Mouse (Mus musculus): ENCODE measurements around the gene Pfn1. TPM values are rescaled to one million over a fixed set of nuclear protein-coding genes. Genes with fewer than 3 reads are reported as not detected.
A peak's percentile ranks its signal among the peaks of the same experiment; 100 is the strongest.

Pfn1 gene
- 1,070 and 1,131 TPM in 2 replicates for polyA plus RNA-seq (2016; fragmentation: Nextera tagmentation; extraction: Ambion mirVana)

GRCm38 (mm10) chr11:70654198-70654922 lies at the start of gene Pfn1:
TSS of gene Pfn1 (minus strand) at chr11:70654644.
- peak within 1 kb of the TSS; percentile 98 for H3K27ac ChIP-seq
- peaks cover 44% of the 10 kb centered on the region for H3K4me1 ChIP-seq
- peaks cover 3% of the 10 kb centered on the region; the same call in 1 of the 2 replicates for H3K27me3 ChIP-seq
- peak within 1 kb of the TSS; percentile 96 for H3K4me2 ChIP-seq
- WGBS, result under 1% methylated on average over 56 of the region's 61 CpGs
- peaks cover 32% of the 10 kb centered on the region for H3K36me3 ChIP-seq (replicated peaks)
- peak within 1 kb of the TSS; percentile 97 for H3K9ac ChIP-seq
- H3K4me3 ChIP-seq (replicated peaks), result peak within 1 kb of the TSS; percentile 98
- H3K9me3 ChIP-seq, result no peaks in the 10 kb centered on the region
- ATAC-seq (ENCODE audit: low FRiP score), result peak; percentile 49

DNA sequence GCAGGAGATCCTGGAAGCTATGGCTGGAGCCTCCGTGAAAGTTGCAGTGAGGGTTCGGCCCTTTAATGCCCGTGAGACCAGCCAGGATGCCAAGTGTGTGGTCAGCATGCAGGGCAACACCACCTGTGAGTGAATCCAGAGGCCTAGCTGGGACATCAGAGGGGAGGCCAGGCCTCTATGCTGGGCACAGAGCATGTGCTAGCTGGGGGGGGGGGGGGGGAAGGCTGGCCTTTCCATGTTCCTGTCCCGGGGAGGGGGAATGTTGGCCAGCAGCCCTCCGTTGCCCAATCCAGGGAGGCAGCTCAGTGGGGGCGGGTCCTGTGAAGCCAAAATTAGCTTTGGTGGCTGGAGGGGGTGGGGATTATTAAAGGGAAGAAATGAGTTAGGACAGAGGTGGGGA lies 48.3 kb upstream of the Pfn1 start:
- peaks cover 45% of the 10 kb centered on the region for H3K36me3 ChIP-seq (replicated peaks)
- no peak overlapping the region for H3K4me3 ChIP-seq (replicated peaks)
- 78% methylated on average over 6 of the region's 6 CpGs for WGBS
- no peak for ATAC-seq (ENCODE audit: low FRiP score)
- no peak overlapping the region for H3K27ac ChIP-seq
- H3K9me3 ChIP-seq, result no peaks in the 10 kb centered on the region
- H3K4me1 ChIP-seq, result peaks cover 28% of the 10 kb centered on the region
- no peak overlapping the region for H3K4me2 ChIP-seq
- peak overlapping the region; percentile 39; the same call in 1 of the 2 replicates for H3K9ac ChIP-seq
- H3K27me3 ChIP-seq, result no peaks in the 10 kb centered on the region

- no peak overlapping the region for H3K4me3 ChIP-seq (replicated peaks)
- no peak for ATAC-seq (ENCODE audit: low FRiP score)
- H3K27me3 ChIP-seq, result no peaks in the 10 kb centered on the region
- H3K9me3 ChIP-seq, result no peaks in the 10 kb centered on the region
- H3K4me2 ChIP-seq, result peak overlapping the region; percentile 79; the same call in 1 of the 2 replicates
- peak overlapping the region; percentile 88 for H3K9ac ChIP-seq
- no peak overlapping the region for H3K27ac ChIP-seq
- H3K4me1 ChIP-seq, result peaks cover 28% of the 10 kb centered on the region
- H3K36me3 ChIP-seq (replicated peaks), result peaks cover 39% of the 10 kb centered on the region
- 85% methylated on average over 6 of the region's 6 CpGs for WGBS
Measured at GRCm38 (mm10) chr11:70701984-70702733, 47.7 kb upstream of the Pfn1 start.

DNA sequence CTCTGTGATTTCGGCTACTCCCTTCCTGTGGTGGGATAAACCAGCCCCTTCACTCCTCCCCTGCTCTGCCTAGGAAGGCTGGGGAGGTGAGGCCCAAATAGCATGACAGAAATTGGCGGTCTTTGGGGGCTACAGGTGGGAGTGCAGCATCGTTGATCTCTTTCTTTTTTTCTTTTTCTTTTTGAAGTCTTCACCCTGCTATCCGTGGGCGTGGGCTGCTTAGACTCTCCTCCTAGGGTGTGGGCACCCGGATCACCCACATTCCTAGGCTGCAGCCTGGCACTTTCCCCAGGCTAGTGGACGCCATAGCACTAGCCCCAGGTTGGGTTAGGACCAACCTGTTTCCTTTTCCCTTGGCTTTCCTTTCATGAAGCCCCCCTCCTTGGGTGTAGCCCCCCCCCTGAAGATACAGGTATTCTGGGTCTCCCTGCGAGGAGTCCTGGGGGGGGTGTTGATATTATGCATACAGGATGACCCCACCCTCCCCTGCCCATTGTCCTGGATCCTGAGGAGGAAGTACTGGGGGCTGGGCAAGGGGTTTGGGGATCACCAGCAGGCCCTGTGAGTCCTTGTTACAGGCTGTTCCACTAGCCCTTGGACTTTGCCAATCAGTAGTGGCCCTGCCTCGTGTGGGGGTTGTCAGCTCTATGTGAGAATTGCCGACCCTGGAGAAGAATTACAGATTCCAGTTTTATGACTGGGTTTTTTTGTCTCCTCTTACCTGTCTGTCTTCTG lies 46.9 kb upstream of the Pfn1 start:
- Histone ChIP-seq H3K27ac (no peak overlapping the region), H3K27me3 (no peaks in the 10 kb centered on the region), H3K4me2 (peak overlapping the region; percentile 79), H3K4me1 (peaks cover 28% of the 10 kb centered on the region), H3K36me3 (replicated peaks) (peaks cover 31% of the 10 kb centered on the region), H3K9me3 (no peaks in the 10 kb centered on the region), H3K9ac (peak overlapping the region; percentile 88), H3K4me3 (replicated peaks) (peak overlapping the region; percentile 79)
- no peak for ATAC-seq (ENCODE audit: low FRiP score)
- 14% methylated on average over 10 of the region's 10 CpGs for WGBS

DNA sequence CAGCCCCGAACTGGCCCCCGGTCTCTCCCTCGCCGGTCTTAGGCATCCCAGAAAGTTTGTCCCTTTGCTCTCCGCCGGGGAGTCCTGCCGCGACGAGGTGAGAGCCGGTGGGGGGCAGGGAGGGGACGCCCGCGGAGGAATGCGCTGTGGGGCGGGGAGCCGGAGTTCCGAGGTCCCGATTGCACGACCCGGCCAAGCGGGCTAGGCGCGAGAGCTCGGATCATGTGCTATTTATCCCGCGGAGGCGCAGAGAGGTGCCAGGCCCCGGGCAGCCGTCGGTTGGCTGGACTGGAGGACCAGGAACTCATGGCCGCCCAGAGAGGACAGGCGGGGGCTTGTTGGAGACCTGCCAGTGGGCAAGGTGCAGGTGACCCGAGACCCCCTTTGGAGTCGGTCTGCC lies 46.2 kb upstream of the Pfn1 start:
- under 1% methylated on average over 33 of the region's 34 CpGs for WGBS
- ATAC-seq (ENCODE audit: low FRiP score), result peak; percentile 40

DNA sequence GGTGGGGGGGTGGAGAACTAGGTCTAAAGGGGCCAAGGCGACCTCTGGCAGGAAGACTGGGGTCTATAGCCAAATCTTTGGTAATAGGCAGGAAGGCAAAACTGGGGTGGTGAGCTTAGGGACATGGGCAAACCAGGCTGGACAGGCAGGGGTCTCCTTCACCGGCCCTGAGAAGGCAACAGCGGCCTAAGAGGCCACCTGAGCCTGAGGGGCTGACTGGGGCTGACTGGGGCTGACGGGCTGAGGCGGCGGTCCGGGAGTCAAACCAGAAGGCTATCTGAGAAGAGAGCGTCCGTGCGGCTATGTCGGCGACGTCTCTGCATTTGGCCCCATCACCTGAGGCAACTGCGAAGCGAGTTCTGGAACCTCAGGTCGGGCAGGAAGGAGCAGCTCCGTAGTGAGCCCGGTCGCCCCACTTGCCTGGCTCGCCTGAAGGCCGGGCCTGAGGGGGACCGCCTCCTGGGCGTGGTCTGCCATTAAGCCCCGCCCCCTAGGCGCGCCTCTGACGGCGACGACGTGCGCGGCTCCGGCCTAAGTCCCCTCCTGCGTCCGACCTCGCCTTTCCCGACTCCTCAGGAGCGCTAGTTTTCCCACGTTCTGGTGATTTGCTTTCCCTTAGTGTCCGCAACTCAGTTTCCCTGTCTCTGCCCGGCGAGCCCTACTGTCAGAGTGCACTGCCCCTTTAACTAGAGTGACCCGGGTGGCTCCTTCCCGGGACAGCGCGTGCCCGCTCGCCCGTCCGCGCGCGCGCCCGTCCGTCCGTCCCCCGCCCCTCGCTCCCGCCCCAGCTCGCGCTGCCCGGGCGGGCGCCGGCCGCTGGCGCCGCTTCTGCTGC lies 45.5 kb upstream of the Pfn1 start, which contains the start of the genes Inca1 and Kif1c:
Gene Inca1, minus strand, starts transcription at position 434 of the 835 bp plus-strand sequence.
Gene Kif1c, plus strand, starts transcription at position 827 of the 835 bp plus-strand sequence.
- WGBS, result under 1% methylated on average over 64 of the region's 69 CpGs
- peak within 1 kb of the TSS; percentile 79 for H3K4me2 ChIP-seq
- H3K36me3 ChIP-seq (replicated peaks), result peaks cover 16% of the 10 kb centered on the region
- H3K27ac ChIP-seq, result peak within 1 kb of the TSS; percentile 88
- H3K9me3 ChIP-seq, result no peaks in the 10 kb centered on the region
- ATAC-seq (ENCODE audit: low FRiP score), result peak; percentile 96
- H3K4me3 ChIP-seq (replicated peaks), result peak within 1 kb of the TSS; percentile 79
- peaks cover 28% of the 10 kb centered on the region for H3K4me1 ChIP-seq
- no peaks in the 10 kb centered on the region for H3K27me3 ChIP-seq
- peak within 1 kb of the TSS; percentile 88 for H3K9ac ChIP-seq

More for the DNA sequence above, 46.2 kb upstream of the Pfn1 start:
- peak overlapping the region; percentile 79 for H3K4me3 ChIP-seq (replicated peaks)
- peak overlapping the region; percentile 88 for H3K27ac ChIP-seq
- H3K9ac ChIP-seq, result peak overlapping the region; percentile 88
- peaks cover 28% of the 10 kb centered on the region for H3K4me1 ChIP-seq
- H3K36me3 ChIP-seq (replicated peaks), result peaks cover 23% of the 10 kb centered on the region
- no peaks in the 10 kb centered on the region for H3K27me3 ChIP-seq
- H3K4me2 ChIP-seq, result peak overlapping the region; percentile 79
- no peaks in the 10 kb centered on the region for H3K9me3 ChIP-seq

DNA sequence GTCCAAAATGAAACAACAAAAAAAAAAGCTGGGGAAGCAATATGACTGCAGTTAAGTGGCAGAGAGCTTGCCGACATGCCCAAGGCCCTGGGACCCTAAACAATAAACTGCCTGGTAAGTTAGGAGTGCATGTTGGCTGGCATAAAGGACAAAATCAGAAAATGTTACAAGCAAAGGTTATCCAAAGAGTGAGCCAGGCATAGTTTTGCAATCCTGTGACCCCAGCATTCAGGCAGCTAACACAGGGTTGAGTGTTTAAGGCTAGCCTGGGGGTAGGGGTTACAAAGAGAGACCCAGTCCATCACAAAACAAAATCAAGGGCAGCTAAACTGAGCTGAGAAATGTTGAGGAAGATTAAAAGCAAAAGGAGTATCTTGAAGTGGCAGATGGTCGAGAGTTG lies 44.6 kb upstream of the Pfn1 start:
- Histone ChIP-seq H3K4me3 (replicated peaks) (no peak overlapping the region), H3K9me3 (no peaks in the 10 kb centered on the region), H3K4me2 (no peak overlapping the region), H3K9ac (no peak overlapping the region), H3K4me1 (peaks cover 28% of the 10 kb centered on the region), H3K27me3 (no peaks in the 10 kb centered on the region), H3K27ac (no peak overlapping the region), H3K36me3 (replicated peaks) (peaks cover 8% of the 10 kb centered on the region)
- 69% methylated on average over 2 of the region's 2 CpGs for WGBS
- no peak for ATAC-seq (ENCODE audit: low FRiP score)

DNA sequence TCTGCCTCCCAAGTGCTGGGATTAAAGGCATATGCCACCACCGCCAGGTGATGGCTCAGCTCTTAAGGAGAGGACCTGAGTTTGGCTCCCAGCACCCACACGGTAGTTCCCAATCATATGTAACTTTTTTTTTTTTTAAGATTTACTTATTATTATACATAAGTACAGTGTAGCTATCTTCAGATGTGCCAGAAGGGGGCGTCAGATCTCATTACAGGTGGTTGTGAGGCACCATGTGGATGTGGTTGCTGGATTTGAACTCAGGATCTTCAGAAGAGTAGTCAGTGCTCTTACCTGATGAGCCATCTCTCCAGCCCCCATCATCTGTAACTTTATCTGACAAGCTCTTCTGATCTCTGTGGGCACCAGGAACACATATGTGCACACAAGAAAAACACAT lies 42.9 kb upstream of the Pfn1 start:
- 79% methylated on average over 3 of the region's 3 CpGs for WGBS
- peaks cover 23% of the 10 kb centered on the region for H3K4me1 ChIP-seq
- no peak overlapping the region for H3K4me3 ChIP-seq (replicated peaks)
- no peaks in the 10 kb centered on the region for H3K36me3 ChIP-seq (replicated peaks)
- H3K4me2 ChIP-seq, result no peak overlapping the region
- no peak for ATAC-seq (ENCODE audit: low FRiP score)
- H3K27me3 ChIP-seq, result no peaks in the 10 kb centered on the region
- no peaks in the 10 kb centered on the region for H3K9me3 ChIP-seq
- no peak overlapping the region for H3K9ac ChIP-seq
- no peak overlapping the region for H3K27ac ChIP-seq

GRCm38 (mm10) chr11:70693504-70693903 lies 39.1 kb upstream of the Pfn1 start:
- Histone ChIP-seq H3K9ac (no peak overlapping the region), H3K4me1 (peaks cover 5% of the 10 kb centered on the region), H3K4me3 (replicated peaks) (no peak overlapping the region), H3K27ac (no peak overlapping the region), H3K36me3 (replicated peaks) (no peaks in the 10 kb centered on the region), H3K27me3 (no peaks in the 10 kb centered on the region), H3K4me2 (no peak overlapping the region), H3K9me3 (no peaks in the 10 kb centered on the region)
- 72% methylated on average over 3 of the region's 3 CpGs for WGBS
- no peak for ATAC-seq (ENCODE audit: low FRiP score)

GRCm38 (mm10) chr11:70689578-70689977 lies 35.1 kb upstream of the Pfn1 start:
- Histone ChIP-seq H3K36me3 (replicated peaks) (0 out of 2 replicates have a peak, but pooled peaks cover 8% of the 10 kb centered on the region), H3K4me2 (no peak overlapping the region), H3K9ac (no peak overlapping the region), H3K27ac (no peak overlapping the region), H3K4me1 (peaks cover 24% of the 10 kb centered on the region), H3K27me3 (no peaks in the 10 kb centered on the region), H3K4me3 (replicated peaks) (no peak overlapping the region), H3K9me3 (no peaks in the 10 kb centered on the region)
- WGBS, result 57% methylated on average over 4 of the region's 4 CpGs
- no peak for ATAC-seq (ENCODE audit: low FRiP score)

- Histone ChIP-seq H3K4me1 (peaks cover 24% of the 10 kb centered on the region), H3K4me3 (replicated peaks) (peak overlapping the region; percentile 84), H3K9ac (peak overlapping the region; percentile 84), H3K9me3 (no peaks in the 10 kb centered on the region), H3K36me3 (replicated peaks) (peaks cover 17% of the 10 kb centered on the region), H3K27me3 (no peaks in the 10 kb centered on the region), H3K27ac (peak overlapping the region; percentile 78), H3K4me2 (peak overlapping the region; percentile 86)
- no peak for ATAC-seq (ENCODE audit: low FRiP score)
- WGBS, result 15% methylated on average over 8 of the region's 8 CpGs
Measured at GRCm38 (mm10) chr11:70688372-70688771, 33.9 kb upstream of the Pfn1 start.
